Mouse (Mus musculus): ENCODE data around the gene AC134908.4.
"Not testable (repeated sequence)": the region's sequence is repeated elsewhere in the genome, so short reads cannot be mapped to it uniquely, and the experiment has no call there.

Gene AC134908.4

GRCm38 (mm10) chr17:25808789-25809605 is 13.5 kb upstream of the AC134908.4 start, which contains the start of gene Fbxl16:
TSS of gene Fbxl16 (plus strand) at chr17:25809085.
- DNase-seq (ENCODE audit: low read depth, low spot score): peak; percentile 96

DNA sequence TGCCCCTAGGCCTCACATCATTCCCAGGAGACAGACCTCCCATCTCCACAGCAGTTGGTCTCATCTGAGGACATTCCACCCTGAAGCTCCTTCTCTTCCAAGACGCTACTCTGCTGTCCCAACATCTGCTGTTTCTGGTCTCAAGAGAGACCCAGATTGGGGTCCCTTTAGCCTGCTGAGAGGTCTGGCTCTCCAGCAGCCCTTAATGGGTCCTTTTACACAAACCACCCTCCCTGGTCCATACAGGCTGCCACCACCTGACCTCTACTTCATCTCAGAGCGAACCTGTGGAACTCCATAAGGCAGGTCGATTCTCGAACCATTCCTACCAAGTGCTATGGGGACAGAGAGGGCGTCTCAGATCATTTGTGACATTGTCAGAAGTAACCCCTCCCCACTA is 12.6 kb upstream of the AC134908.4 start:
- DNase-seq (ENCODE audit: low read depth, low spot score): no peak

DNA sequence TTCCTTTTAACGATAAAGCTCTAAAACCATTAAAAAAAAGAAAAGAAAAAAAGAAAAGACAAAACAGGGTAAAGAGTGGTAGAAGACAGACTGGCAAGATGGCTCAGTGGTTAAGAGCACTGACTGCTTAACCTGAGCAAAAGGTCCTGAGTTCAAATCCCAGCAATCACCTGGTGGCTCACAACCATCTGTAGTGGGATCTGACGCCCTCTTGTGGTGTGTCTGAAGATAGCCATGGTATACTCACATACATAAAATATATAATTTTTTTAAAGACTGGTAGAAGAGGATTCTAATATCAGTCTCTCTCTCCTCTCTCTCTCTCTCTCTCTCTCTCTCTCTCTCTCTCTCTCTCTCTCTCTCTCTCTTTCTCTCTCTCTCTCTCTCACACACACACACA is 12.0 kb upstream of the AC134908.4 start:
- DNase-seq (ENCODE audit: low read depth, low spot score): not testable (repeated sequence)

DNA sequence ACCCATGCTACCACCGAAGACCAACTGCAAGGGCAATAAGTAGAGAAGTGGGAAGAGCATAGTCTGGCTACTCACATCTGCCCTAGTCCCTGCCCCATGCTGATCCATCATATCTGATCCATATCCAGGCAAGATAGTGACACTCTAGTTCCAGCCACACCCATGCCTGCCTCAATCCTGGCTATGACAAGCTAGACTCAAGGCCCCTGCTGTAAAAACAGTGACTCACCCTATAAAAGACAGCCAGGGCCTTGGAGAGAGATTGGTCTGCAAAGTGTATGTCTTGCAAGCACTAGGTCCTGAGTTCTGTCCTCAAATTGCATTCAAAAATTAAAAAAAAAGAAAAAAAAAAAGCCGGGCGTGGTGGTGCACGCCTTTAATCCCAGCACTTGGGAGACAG is 11.0 kb upstream of the AC134908.4 start:
- no peak for DNase-seq (ENCODE audit: low read depth, low spot score)

DNA sequence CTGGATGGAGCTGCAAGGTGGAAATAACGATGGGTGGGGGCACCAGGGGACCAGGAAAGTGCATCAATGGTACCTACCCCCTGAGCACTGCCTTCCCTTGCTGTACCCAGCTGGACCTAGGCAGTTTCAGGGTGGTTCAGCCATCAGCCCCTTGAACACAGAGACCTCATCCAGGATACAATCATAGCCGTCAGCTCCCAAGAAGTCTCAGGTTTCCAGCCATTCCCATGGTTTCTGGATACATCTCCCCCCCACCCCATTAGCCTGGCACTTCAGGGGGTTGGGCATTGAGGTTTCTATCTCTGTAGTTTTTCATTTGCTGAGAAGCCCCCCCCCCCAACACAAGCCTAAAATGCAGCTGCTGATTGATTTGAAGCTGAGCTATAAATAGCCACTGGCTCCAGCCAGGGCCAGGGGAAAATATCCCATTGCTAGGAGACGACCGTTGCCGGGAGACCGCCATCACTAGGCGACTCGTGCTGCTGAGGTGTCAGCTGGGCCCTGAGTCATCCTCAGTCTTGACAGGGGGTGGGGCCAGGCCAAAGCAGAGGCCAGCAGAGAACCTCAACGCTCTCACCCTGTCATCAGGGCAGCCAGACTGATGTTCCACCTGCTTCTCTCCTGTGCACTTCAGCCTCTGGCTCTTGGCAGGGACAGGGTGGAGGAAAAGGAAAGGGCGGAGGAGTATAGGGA is 7.5 kb upstream of the AC134908.4 start:
- DNase-seq (ENCODE audit: low read depth, low spot score): peak; percentile 39

- peak; percentile 82 for DNase-seq (ENCODE audit: low read depth, low spot score)
Observed at GRCm38 (mm10) chr17:25801029-25801428, 5.6 kb upstream of the AC134908.4 start.

GRCm38 (mm10) chr17:25796951-25797369 is 1.5 kb upstream of the AC134908.4 start, which contains the start of gene Metrn:
TSS of gene Metrn (minus strand) at chr17:25797136.
- peak; percentile 90 for DNase-seq (ENCODE audit: low read depth, low spot score)

GRCm38 (mm10) chr17:25796211-25796771 is 832 bp upstream of the AC134908.4 start:
- no peak for DNase-seq (ENCODE audit: low read depth, low spot score)

GRCm38 (mm10) chr17:25794998-25795397 is 461 bp downstream of the AC134908.4 start:
- DNase-seq (ENCODE audit: low read depth, low spot score): no peak

GRCm38 (mm10) chr17:25794197-25794596 is 1.3 kb downstream of the AC134908.4 start:
- DNase-seq (ENCODE audit: low read depth, low spot score): no peak

DNA sequence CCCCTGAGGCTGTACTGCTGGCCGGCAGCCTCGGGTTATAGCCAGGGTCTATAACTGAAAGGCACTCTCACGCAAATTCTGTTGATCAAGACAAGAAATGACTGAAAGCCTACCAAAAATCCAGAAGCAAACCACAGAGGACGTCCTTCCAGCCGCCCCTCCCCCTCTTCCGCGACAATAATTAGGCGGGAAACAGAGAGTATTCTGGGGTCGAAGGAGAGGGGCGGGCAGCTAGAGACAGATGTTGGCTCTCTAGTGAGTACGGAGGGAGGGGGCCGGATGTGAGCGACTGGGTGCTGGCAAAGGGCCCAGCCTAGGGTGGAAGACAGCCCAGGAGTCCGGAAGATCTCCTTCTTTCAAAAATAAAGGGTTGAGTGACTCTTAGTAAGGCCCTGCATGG is 2.8 kb downstream of the AC134908.4 start, which contains the start of gene Fam173a:
Gene Fam173a, minus strand, starts transcription at position 287 of the 400 bp plus-strand sequence.
- DNase-seq (ENCODE audit: low read depth, low spot score): peak; percentile 41

DNA sequence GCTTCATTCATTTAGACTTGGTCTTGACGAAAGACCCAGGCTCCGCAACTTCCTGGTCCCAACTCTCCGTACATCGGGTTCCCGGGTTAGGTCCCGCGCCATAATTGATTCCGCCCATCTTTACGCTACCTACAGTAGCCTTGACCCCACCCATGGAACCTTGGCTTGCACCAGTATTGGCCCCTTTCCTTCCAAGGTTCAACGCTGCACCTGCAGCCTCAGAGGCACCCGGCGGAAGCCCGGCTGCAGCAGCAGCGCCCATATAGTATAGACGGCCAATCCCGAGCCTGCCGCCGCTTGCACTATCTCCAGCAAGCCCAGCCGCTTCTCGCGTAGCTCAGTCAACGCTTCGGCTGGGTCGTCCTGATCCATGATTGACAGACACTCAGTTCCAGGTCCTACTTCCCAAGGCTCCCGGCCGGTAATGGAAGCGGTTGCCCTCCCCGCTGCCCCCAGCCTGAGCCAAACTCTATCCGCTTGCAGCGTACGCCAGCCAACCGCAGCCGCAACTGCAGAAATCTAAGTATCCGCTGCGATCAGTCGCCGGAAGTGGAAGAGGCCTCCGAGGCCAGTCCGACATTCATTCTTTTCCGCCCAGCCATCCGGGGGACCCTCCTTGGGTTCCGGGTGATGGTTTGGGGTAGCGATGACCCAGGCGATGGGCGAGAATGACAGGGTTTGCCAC is 3.5 kb downstream of the AC134908.4 start:
- peak; percentile 81 for DNase-seq (ENCODE audit: low read depth, low spot score)

GRCm38 (mm10) chr17:25791320-25791842 is 4.1 kb downstream of the AC134908.4 start:
- peak; percentile 47 for DNase-seq (ENCODE audit: low read depth, low spot score)

- no peak for DNase-seq (ENCODE audit: low read depth, low spot score)
Observed at GRCm38 (mm10) chr17:25786781-25787504, 8.5 kb downstream of the AC134908.4 start.

DNA sequence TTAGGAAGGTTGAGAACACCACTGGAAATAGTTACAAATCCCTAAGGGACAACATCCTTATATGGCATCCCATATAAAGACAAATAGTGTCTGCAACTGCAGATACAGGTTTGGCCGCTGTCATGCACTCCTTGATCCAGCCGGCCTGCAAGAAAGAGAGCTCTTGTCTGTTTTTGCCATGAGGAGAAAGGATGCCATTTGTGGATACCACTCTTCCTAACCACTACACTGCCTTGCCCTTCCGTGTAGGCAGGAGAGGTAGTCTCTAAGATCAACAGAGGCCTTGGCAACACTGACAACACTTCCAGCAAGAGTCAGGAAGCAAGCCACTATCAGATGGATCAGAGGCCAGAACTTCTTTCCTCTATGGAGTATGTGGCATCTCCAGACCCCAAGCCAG is 9.2 kb downstream of the AC134908.4 start, which contains the start of gene Ccdc78:
Gene Ccdc78, plus strand, starts transcription at position 301 of the 400 bp plus-strand sequence.
- DNase-seq (ENCODE audit: low read depth, low spot score): no peak

DNA sequence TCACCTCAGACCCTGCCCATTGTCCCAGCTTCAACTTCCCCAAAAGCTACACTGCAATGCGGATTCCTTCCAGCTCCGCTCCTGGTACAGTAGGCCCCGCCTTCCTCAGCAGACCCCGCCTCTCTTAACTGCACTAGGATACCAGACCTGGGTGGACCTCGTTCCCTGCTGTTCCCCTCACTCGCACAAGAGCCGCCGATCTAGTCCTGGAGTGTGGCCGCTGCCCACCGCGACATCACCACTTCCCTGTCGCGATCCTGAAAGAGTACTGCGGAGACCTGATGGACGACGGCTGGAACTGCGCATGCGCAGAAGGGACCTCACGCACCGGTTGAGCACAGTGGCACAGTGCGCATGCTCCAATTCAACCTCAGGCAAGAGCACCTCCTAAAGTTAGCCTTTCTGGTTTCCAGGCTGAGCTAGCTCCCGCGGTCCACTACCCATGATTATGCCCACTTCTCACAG is 10.1 kb downstream of the AC134908.4 start, which contains the start of gene Haghl:
Gene Haghl, minus strand, starts transcription at position 393 of the 465 bp plus-strand sequence.
- DNase-seq (ENCODE audit: low read depth, low spot score): peak; percentile 97

- no peak for DNase-seq (ENCODE audit: low read depth, low spot score)
Observed at GRCm38 (mm10) chr17:25783861-25784574, 11.4 kb downstream of the AC134908.4 start.

- no peak for DNase-seq (ENCODE audit: low read depth, low spot score)
Observed at GRCm38 (mm10) chr17:25783086-25783485, 12.4 kb downstream of the AC134908.4 start.

DNA sequence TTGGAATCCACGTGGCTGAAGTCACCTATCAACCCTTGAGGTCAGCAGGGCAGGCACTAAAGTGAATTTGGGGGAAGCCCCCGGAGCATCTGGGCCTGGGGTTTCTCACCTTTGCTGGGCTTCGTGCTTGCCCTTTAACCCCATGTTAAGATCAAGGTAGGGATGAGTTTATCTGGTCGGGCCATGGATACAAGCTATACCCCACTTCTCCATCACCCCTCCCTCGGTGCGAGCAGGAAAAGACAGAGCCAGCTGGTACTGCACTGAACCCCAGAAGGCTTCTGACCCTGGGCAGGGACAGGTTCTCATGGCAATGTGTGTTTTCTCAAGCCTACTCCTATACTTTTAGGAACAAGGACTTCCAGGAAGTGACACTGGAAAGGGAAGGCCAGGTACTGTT is 14.1 kb downstream of the AC134908.4 start:
- no peak for DNase-seq (ENCODE audit: low read depth, low spot score)

DNA sequence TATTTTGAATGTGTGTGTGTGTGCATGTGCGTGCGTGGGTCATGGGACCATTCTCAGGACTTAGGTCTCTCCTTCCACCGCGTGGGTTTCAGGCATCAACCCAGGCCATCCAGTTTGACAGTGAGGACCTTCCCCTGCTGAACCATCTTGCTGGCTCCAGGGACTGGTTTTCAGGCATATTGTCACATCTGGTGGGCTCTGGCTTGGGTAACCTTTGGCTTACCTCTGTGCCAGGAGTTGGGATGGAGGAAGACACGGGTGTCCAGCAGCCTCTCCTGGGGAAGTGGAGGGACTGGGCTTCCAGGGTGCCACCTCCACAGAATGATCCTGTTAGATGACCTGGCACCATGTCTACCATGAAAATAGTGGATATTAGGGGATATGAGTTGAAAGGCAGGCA is 17.5 kb downstream of the AC134908.4 start:
- no peak for DNase-seq (ENCODE audit: low read depth, low spot score)

Measured in ZHBTc4 (cell line).